Mouse (Mus musculus): Measurements from ENCODE around the gene Prelp. TPM values are rescaled to one million over a fixed set of nuclear protein-coding genes. Genes with fewer than 3 reads are reported as not detected.

The Prelp gene
- polyA plus RNA-seq, 1 experiment from 2014 or later, result 3.3 TPM

DNA sequence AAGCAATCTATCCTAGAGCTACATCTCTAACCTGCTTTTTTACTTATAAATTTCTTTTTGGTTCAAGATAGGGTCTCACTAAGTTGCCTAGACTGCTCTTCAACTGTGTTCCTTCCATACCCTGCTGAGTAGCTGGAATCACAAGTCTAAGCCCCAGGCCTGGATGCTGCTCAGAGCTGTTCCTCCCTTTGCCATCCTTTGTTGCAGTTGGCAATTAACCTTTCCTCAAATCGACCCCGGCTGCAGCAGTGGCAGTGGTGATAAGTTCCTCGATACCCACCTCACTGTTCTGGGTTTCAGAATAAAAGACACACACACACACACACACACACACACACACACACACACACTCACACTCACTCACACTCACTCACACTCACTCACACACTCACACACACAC lies 4.0 kb upstream of the Prelp start:
- H3K36me3 ChIP-seq (ENCODE audit: control insufficient read depth, insufficient read depth), result no peaks in the 10 kb centered on the region
- no peak overlapping the region for H3K4me2 ChIP-seq (replicated peaks; ENCODE audit: low read depth)
- TF ChIP-seq CTCF (IDR thresholded peaks at IDR 0.05; ENCODE audit: low read depth), result no peak
- H3K27me3 ChIP-seq (replicated peaks; ENCODE audit: control insufficient read depth, insufficient read depth, low read length), result no peaks in the 10 kb centered on the region
- WGBS, result 89% methylated on average over 3 of the region's 3 CpGs
- no peak overlapping the region for H3K27ac ChIP-seq (ENCODE audit: low read depth, low read length)
- no peak for ATAC-seq
- H3K4me1 ChIP-seq (replicated peaks; ENCODE audit: control insufficient read depth, insufficient read depth, low read length), result peaks cover 4% of the 10 kb centered on the region; the same call in 1 of the 2 replicates
- no peak overlapping the region for H3K9ac ChIP-seq (ENCODE audit: low read depth, low read length)
- H3K4me3 ChIP-seq (ENCODE audit: low read depth, low read length), result no peak overlapping the region
- no peaks in the 10 kb centered on the region for H3K9me3 ChIP-seq (ENCODE audit: control insufficient read depth)

GRCm38 (mm10) chr1:133924141-133924875 lies 3.1 kb upstream of the Prelp start:
- Histone ChIP-seq H3K27ac (ENCODE audit: low read depth, low read length) (no peak overlapping the region), H3K27me3 (replicated peaks; ENCODE audit: control insufficient read depth, insufficient read depth, low read length) (no peaks in the 10 kb centered on the region), H3K36me3 (ENCODE audit: control insufficient read depth, insufficient read depth) (no peaks in the 10 kb centered on the region), H3K9me3 (ENCODE audit: control insufficient read depth) (no peaks in the 10 kb centered on the region), H3K9ac (ENCODE audit: low read depth, low read length) (no peak overlapping the region), H3K4me3 (ENCODE audit: low read depth, low read length) (no peak overlapping the region), H3K4me1 (replicated peaks; ENCODE audit: control insufficient read depth, insufficient read depth, low read length) (peaks cover 5% of the 10 kb centered on the region; the same call in 1 of the 2 replicates), H3K4me2 (replicated peaks; ENCODE audit: low read depth) (no peak overlapping the region)
- peak; percentile 61 for TF ChIP-seq CTCF (IDR thresholded peaks at IDR 0.05; ENCODE audit: low read depth)
- ATAC-seq, result no peak
- 46% methylated on average over 7 of the region's 7 CpGs for WGBS

GRCm38 (mm10) chr1:133923071-133923470 lies 1.9 kb upstream of the Prelp start:
- Histone ChIP-seq H3K4me3 (ENCODE audit: low read depth, low read length) (no peak overlapping the region), H3K9me3 (ENCODE audit: control insufficient read depth) (no peaks in the 10 kb centered on the region), H3K4me1 (replicated peaks; ENCODE audit: control insufficient read depth, insufficient read depth, low read length) (peaks cover 16% of the 10 kb centered on the region; the same call in 1 of the 2 replicates), H3K9ac (ENCODE audit: low read depth, low read length) (no peak overlapping the region), H3K27ac (ENCODE audit: low read depth, low read length) (no peak overlapping the region), H3K36me3 (ENCODE audit: control insufficient read depth, insufficient read depth) (no peaks in the 10 kb centered on the region), H3K4me2 (replicated peaks; ENCODE audit: low read depth) (no peak overlapping the region), H3K27me3 (replicated peaks; ENCODE audit: control insufficient read depth, insufficient read depth, low read length) (no peaks in the 10 kb centered on the region; the same call in 1 of the 2 replicates)
- 96% methylated on average over 5 of the region's 5 CpGs for WGBS
- no peak for TF ChIP-seq CTCF (IDR thresholded peaks at IDR 0.05; ENCODE audit: low read depth)
- ATAC-seq, result no peak

GRCm38 (mm10) chr1:133920876-133921275 lies 338 bp downstream of the Prelp start:
- Histone ChIP-seq H3K4me2 (replicated peaks; ENCODE audit: low read depth) (no peak overlapping the region), H3K9me3 (ENCODE audit: control insufficient read depth) (no peaks in the 10 kb centered on the region), H3K36me3 (ENCODE audit: control insufficient read depth, insufficient read depth) (no peaks in the 10 kb centered on the region), H3K27ac (ENCODE audit: low read depth, low read length) (0 out of 2 replicates have a peak overlapping the region, but pooled peaks have one; percentile 50), H3K9ac (ENCODE audit: low read depth, low read length) (no peak overlapping the region), H3K4me1 (replicated peaks; ENCODE audit: control insufficient read depth, insufficient read depth, low read length) (peaks cover 20% of the 10 kb centered on the region; the same call in 1 of the 2 replicates), H3K27me3 (replicated peaks; ENCODE audit: control insufficient read depth, insufficient read depth, low read length) (no peaks in the 10 kb centered on the region; the same call in 1 of the 2 replicates), H3K4me3 (ENCODE audit: low read depth, low read length) (no peak overlapping the region)
- ATAC-seq, result no peak
- no peak for TF ChIP-seq CTCF (IDR thresholded peaks at IDR 0.05; ENCODE audit: low read depth)
- WGBS, result 28% methylated on average over 3 of the region's 3 CpGs

GRCm38 (mm10) chr1:133920401-133920800 lies 813 bp downstream of the Prelp start:
- Histone ChIP-seq H3K4me3 (ENCODE audit: low read depth, low read length) (no peak overlapping the region), H3K36me3 (ENCODE audit: control insufficient read depth, insufficient read depth) (no peaks in the 10 kb centered on the region), H3K27me3 (replicated peaks; ENCODE audit: control insufficient read depth, insufficient read depth, low read length) (no peaks in the 10 kb centered on the region; the same call in 1 of the 2 replicates), H3K4me1 (replicated peaks; ENCODE audit: control insufficient read depth, insufficient read depth, low read length) (peaks cover 20% of the 10 kb centered on the region; the same call in 1 of the 2 replicates), H3K4me2 (replicated peaks; ENCODE audit: low read depth) (0 out of 2 replicates have a peak overlapping the region, but pooled peaks have one; percentile 3), H3K9me3 (ENCODE audit: control insufficient read depth) (no peaks in the 10 kb centered on the region), H3K9ac (ENCODE audit: low read depth, low read length) (no peak overlapping the region), H3K27ac (ENCODE audit: low read depth, low read length) (no peak overlapping the region)
- 55% methylated on average over 3 of the region's 3 CpGs for WGBS
- no peak for ATAC-seq
- no peak for TF ChIP-seq CTCF (IDR thresholded peaks at IDR 0.05; ENCODE audit: low read depth)

DNA sequence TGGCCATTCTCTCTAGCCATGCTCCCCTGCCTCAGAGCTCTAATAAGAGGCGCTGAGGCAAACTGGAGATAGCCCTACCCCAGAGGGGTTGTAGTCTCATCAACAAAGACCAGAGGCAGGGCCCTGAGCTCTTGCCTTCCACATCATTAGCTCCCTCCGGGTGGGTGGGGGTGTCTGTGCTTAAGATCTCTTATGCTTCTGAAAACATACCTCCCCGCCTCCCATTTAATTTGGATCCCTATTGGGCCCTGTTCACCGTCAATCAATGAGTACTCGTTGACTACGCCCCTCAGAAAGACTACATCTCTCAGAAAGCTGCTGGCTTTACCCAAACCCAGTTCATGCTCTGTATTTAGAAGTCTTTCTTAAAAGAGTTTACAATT lies 3.1 kb downstream of the Prelp start:
- no peaks in the 10 kb centered on the region; the same call in 1 of the 2 replicates for H3K27me3 ChIP-seq (replicated peaks; ENCODE audit: control insufficient read depth, insufficient read depth, low read length)
- 59% methylated on average over 6 of the region's 6 CpGs for WGBS
- ATAC-seq, result no peak
- no peak overlapping the region for H3K9ac ChIP-seq (ENCODE audit: low read depth, low read length)
- H3K4me2 ChIP-seq (replicated peaks; ENCODE audit: low read depth), result no peak overlapping the region
- no peak overlapping the region for H3K4me3 ChIP-seq (ENCODE audit: low read depth, low read length)
- H3K9me3 ChIP-seq (ENCODE audit: control insufficient read depth), result no peaks in the 10 kb centered on the region
- H3K4me1 ChIP-seq (replicated peaks; ENCODE audit: control insufficient read depth, insufficient read depth, low read length), result peaks cover 20% of the 10 kb centered on the region; the same call in 1 of the 2 replicates
- no peak for TF ChIP-seq CTCF (IDR thresholded peaks at IDR 0.05; ENCODE audit: low read depth)
- no peaks in the 10 kb centered on the region for H3K36me3 ChIP-seq (ENCODE audit: control insufficient read depth, insufficient read depth)
- H3K27ac ChIP-seq (ENCODE audit: low read depth, low read length), result no peak overlapping the region

Measured in intestine, postnatal 0 days (tissue).